Mouse (Mus musculus) olfactory bulb, adult 2 months (tissue): ENCODE data around the gene Fbxo24.

Source experiments
- CTCF ChIP-seq: fragments of 200-500 bp; IDR thresholded peaks from 2 replicates; pipeline ENCODE4 v1.5.1; 2012; ENCODE audit warnings: low read depth, mild to moderate bottlenecking, low read length, moderate library complexity; ENCODE audit not compliant: insufficient read depth
- POLR2A ChIP-seq: fragments of 200-500 bp; IDR thresholded peaks from 2 replicates; pipeline ENCODE4 v1.6.1; 2012; ENCODE audit warnings: mild to moderate bottlenecking, low read depth, low read length, moderate library complexity; ENCODE audit not compliant: insufficient read depth

DNA sequence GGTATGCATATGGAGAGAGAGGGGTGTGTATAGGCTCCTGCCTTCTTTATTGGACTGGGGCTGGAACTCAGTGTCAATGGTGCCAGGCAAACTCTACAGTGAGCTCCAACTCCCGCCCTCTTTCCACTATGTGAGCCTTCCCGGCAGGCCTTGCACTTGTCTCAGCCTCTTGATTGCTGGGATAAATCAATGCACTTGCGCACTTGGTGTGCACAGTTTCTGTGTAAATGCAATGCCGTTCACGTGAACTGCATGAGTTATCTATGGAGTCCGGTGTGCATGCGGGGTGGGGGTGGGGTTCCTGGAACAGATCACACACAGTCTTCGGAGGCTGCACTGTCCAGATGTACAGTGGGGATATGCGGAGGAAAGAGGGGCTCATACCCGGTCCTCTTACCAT, 24.6 kb upstream of the Fbxo24 start:
- TF ChIP-seq POLR2A (no peak), CTCF (no peak)
